Mouse (Mus musculus): ENCODE measurements around the gene Brip1.
A peak's percentile ranks its signal among the peaks of the same experiment; 100 is the strongest.

GRCm38 (mm10) chr11:86201037-86201786 is at the start of gene Brip1:
- TF ChIP-seq CTCF (IDR thresholded peaks at IDR 0.05; ENCODE audit: low read depth) = peak; percentile 55
- peak; percentile 61 for TF ChIP-seq EP300 (optimal IDR thresholded peaks at IDR 0.05)

Data from stomach, postnatal 0 days (tissue).